Mouse (Mus musculus): ENCODE data around the gene Trh.

- TF ChIP-seq CTCF (IDR thresholded peaks at IDR 0.05; ENCODE audit: low read depth, low read length): no peak
- no peak for TF ChIP-seq GATA1 (IDR thresholded peaks at IDR 0.05; ENCODE audit: borderline replicate concordance, low read length)
- no peak for TF ChIP-seq POLR2AphosphoS5 (IDR thresholded peaks at IDR 0.05; ENCODE audit: insufficient replicate concordance, low read depth, low read length)
- no peak for TF ChIP-seq GATA2 (IDR thresholded peaks at IDR 0.05; ENCODE audit: borderline replicate concordance, low read depth, low read length)
- TF ChIP-seq TAL1 (conservative IDR thresholded peaks at IDR 0.05; ENCODE audit: low read depth, low read length): no peak
Observed at GRCm38 (mm10) chr6:92285559-92285958, 41.1 kb upstream of the Trh start.

All from G1E (cell line).